Mouse (Mus musculus) midbrain, embryonic 15.5 days (tissue): Measurements from ENCODE around the gene Bach1. TPM values are rescaled to one million over a fixed set of nuclear protein-coding genes. Genes with fewer than 3 reads are reported as not detected.

ENCODE experiments used
- ATAC-seq: fragments of 200-750 bp; cut with Nextera tagmentation; replicated peaks from 2 replicates; pipeline ENCODE4 v1.8.0; 2017; ENCODE audit warnings: moderate TSS enrichment
- H3K27ac ChIP-seq: fragments of 300-500 bp; sonication (generic); 2 replicates; pipeline ENCODE4 v1.5.1; 2015; ENCODE audit warnings: mild to moderate bottlenecking, inconsistent platforms
- H3K27me3 ChIP-seq: fragments of 300-500 bp; sonication (generic); replicated peaks from 2 replicates; pipeline ENCODE4 v1.6.1; 2015; ENCODE audit warnings: inconsistent platforms
- H3K36me3 ChIP-seq: fragments of 300-500 bp; sonication (generic); replicated peaks from 2 replicates; pipeline ENCODE4 v1.6.1; 2015; ENCODE audit warnings: inconsistent platforms
- H3K4me1 ChIP-seq: fragments of 300-500 bp; sonication (generic); 2 replicates; pipeline ENCODE4 v1.6.1; 2015; ENCODE audit warnings: inconsistent platforms
- H3K4me2 ChIP-seq: fragments of 300-500 bp; sonication (generic); 2 replicates; pipeline ENCODE4 v1.6.1; 2015; ENCODE audit warnings: inconsistent platforms, mild to moderate bottlenecking, moderate library complexity
- H3K4me3 ChIP-seq: fragments of 300-500 bp; sonication (generic); 2 replicates; pipeline ENCODE4 v1.5.1; 2015; ENCODE audit warnings: mild to moderate bottlenecking, inconsistent platforms
- H3K9ac ChIP-seq: fragments of 300-500 bp; sonication (generic); 2 replicates; pipeline ENCODE4 v1.6.1; 2015; ENCODE audit warnings: mild to moderate bottlenecking, inconsistent platforms
- H3K9me3 ChIP-seq: fragments of 300-500 bp; sonication (generic); 2 replicates; pipeline ENCODE4 v1.6.1; 2016; ENCODE audit warnings: inconsistent platforms
- WGBS: fragments of 180-500 bp; shearing (Covaris S2); methylation state at CpG from one replicate; pipeline ENCODE4 v1.1.7; 2015; ENCODE audit warnings: mixed read lengths; 5-methylcytosine and 5-hydroxymethylcytosine counted together
- polyA plus RNA-seq: library from polyadenylated mRNA; unstranded; fragments of >200 nt; fragmentation: Nextera tagmentation; extraction: Ambion mirVana; gene quantifications from 2 replicates; pipeline ENCODE4 v1.2.1, GENCODE M21; 2015

The Bach1 gene
- 21.3 and 22.0 TPM in 2 replicates for polyA plus RNA-seq

GRCm38 (mm10) chr16:87698692-87699305, at the start of gene Bach1:
Gene Bach1 (plus strand): TSS chr16:87698945.
- peak within 1 kb of the TSS; percentile 82 for H3K27ac ChIP-seq
- peak within 1 kb of the TSS; percentile 79 for H3K4me2 ChIP-seq
- under 1% methylated on average over 82 of the region's 84 CpGs for WGBS
- H3K4me1 ChIP-seq = peaks cover 36% of the 10 kb centered on the region
- H3K4me3 ChIP-seq = peak within 1 kb of the TSS; percentile 58
- ATAC-seq = peak; percentile 93
- no peaks in the 10 kb centered on the region for H3K9me3 ChIP-seq
- no peaks in the 10 kb centered on the region for H3K36me3 ChIP-seq
- H3K27me3 ChIP-seq = no peaks in the 10 kb centered on the region
- peak within 1 kb of the TSS; percentile 63 for H3K9ac ChIP-seq

- Histone ChIP-seq H3K27me3 (no peaks in the 10 kb centered on the region), H3K4me1 (no peaks in the 10 kb centered on the region), H3K4me3 (no peak overlapping the region), H3K9me3 (no peaks in the 10 kb centered on the region), H3K4me2 (no peak overlapping the region), H3K27ac (no peak overlapping the region), H3K36me3 (no peaks in the 10 kb centered on the region), H3K9ac (no peak overlapping the region)
- 62% methylated on average over 8 of the region's 8 CpGs for WGBS
- no peak for ATAC-seq
Observed at GRCm38 (mm10) chr16:87652344-87652743, 46.4 kb upstream of the Bach1 start.

GRCm38 (mm10) chr16:87652924-87653323, 45.8 kb upstream of the Bach1 start:
- H3K27me3 ChIP-seq = no peaks in the 10 kb centered on the region
- H3K36me3 ChIP-seq = no peaks in the 10 kb centered on the region
- ATAC-seq = no peak
- 92% methylated on average over 13 of the region's 13 CpGs for WGBS
- H3K27ac ChIP-seq = no peak overlapping the region
- H3K4me3 ChIP-seq = no peak overlapping the region
- H3K9ac ChIP-seq = no peak overlapping the region
- no peaks in the 10 kb centered on the region for H3K4me1 ChIP-seq
- no peaks in the 10 kb centered on the region for H3K9me3 ChIP-seq
- no peak overlapping the region for H3K4me2 ChIP-seq

- WGBS = 80% methylated on average over 11 of the region's 11 CpGs
Observed at GRCm38 (mm10) chr16:87654016-87654575, 44.6 kb upstream of the Bach1 start.

GRCm38 (mm10) chr16:87655005-87655404, 43.7 kb upstream of the Bach1 start:
- no peak overlapping the region for H3K4me3 ChIP-seq
- no peak overlapping the region for H3K4me2 ChIP-seq
- WGBS = 82% methylated on average over 5 of the region's 5 CpGs
- H3K9me3 ChIP-seq = no peaks in the 10 kb centered on the region
- no peak overlapping the region for H3K27ac ChIP-seq
- no peak overlapping the region for H3K9ac ChIP-seq
- H3K4me1 ChIP-seq = no peaks in the 10 kb centered on the region
- H3K36me3 ChIP-seq = no peaks in the 10 kb centered on the region
- no peak for ATAC-seq
- H3K27me3 ChIP-seq = no peaks in the 10 kb centered on the region

More at GRCm38 (mm10) chr16:87654016-87654575, 44.6 kb upstream of the Bach1 start:
- no peaks in the 10 kb centered on the region for H3K27me3 ChIP-seq
- H3K4me2 ChIP-seq = no peak overlapping the region
- no peak overlapping the region for H3K27ac ChIP-seq
- H3K36me3 ChIP-seq = no peaks in the 10 kb centered on the region
- ATAC-seq = no peak
- no peaks in the 10 kb centered on the region for H3K9me3 ChIP-seq
- H3K9ac ChIP-seq = no peak overlapping the region
- H3K4me1 ChIP-seq = no peaks in the 10 kb centered on the region
- no peak overlapping the region for H3K4me3 ChIP-seq

GRCm38 (mm10) chr16:87655579-87655978, 43.2 kb upstream of the Bach1 start:
- H3K4me1 ChIP-seq = no peaks in the 10 kb centered on the region
- H3K4me3 ChIP-seq = no peak overlapping the region
- WGBS = 89% methylated on average over 9 of the region's 9 CpGs
- H3K36me3 ChIP-seq = no peaks in the 10 kb centered on the region
- H3K9me3 ChIP-seq = no peaks in the 10 kb centered on the region
- H3K9ac ChIP-seq = no peak overlapping the region
- no peak overlapping the region for H3K4me2 ChIP-seq
- no peak overlapping the region for H3K27ac ChIP-seq
- no peaks in the 10 kb centered on the region for H3K27me3 ChIP-seq
- no peak for ATAC-seq

- Histone ChIP-seq H3K9ac (no peak overlapping the region), H3K4me3 (no peak overlapping the region), H3K4me2 (no peak overlapping the region), H3K27me3 (no peaks in the 10 kb centered on the region), H3K36me3 (no peaks in the 10 kb centered on the region), H3K9me3 (no peaks in the 10 kb centered on the region), H3K27ac (no peak overlapping the region), H3K4me1 (no peaks in the 10 kb centered on the region)
- ATAC-seq = no peak
- WGBS = 87% methylated on average over 4 of the region's 4 CpGs
Observed at GRCm38 (mm10) chr16:87656771-87657170, 42.0 kb upstream of the Bach1 start.

GRCm38 (mm10) chr16:87657291-87657690, 41.5 kb upstream of the Bach1 start:
- H3K4me2 ChIP-seq = no peak overlapping the region
- H3K4me1 ChIP-seq = no peaks in the 10 kb centered on the region
- 95% methylated on average over 9 of the region's 9 CpGs for WGBS
- no peak overlapping the region for H3K4me3 ChIP-seq
- no peaks in the 10 kb centered on the region for H3K9me3 ChIP-seq
- no peak overlapping the region for H3K27ac ChIP-seq
- H3K9ac ChIP-seq = no peak overlapping the region
- no peaks in the 10 kb centered on the region for H3K36me3 ChIP-seq
- no peaks in the 10 kb centered on the region for H3K27me3 ChIP-seq
- ATAC-seq = no peak

GRCm38 (mm10) chr16:87661024-87661471, 37.7 kb upstream of the Bach1 start:
- Histone ChIP-seq H3K4me3 (no peak overlapping the region), H3K4me2 (no peak overlapping the region), H3K27ac (no peak overlapping the region), H3K36me3 (no peaks in the 10 kb centered on the region), H3K9ac (no peak overlapping the region), H3K4me1 (no peaks in the 10 kb centered on the region), H3K27me3 (no peaks in the 10 kb centered on the region), H3K9me3 (no peaks in the 10 kb centered on the region)
- 83% methylated on average over 12 of the region's 12 CpGs for WGBS
- ATAC-seq = no peak

GRCm38 (mm10) chr16:87661636-87662035, 37.1 kb upstream of the Bach1 start:
- Histone ChIP-seq H3K36me3 (no peaks in the 10 kb centered on the region), H3K9ac (no peak overlapping the region), H3K4me1 (no peaks in the 10 kb centered on the region), H3K27me3 (no peaks in the 10 kb centered on the region), H3K4me2 (no peak overlapping the region), H3K4me3 (no peak overlapping the region), H3K9me3 (no peaks in the 10 kb centered on the region), H3K27ac (no peak overlapping the region)
- WGBS = 91% methylated on average over 8 of the region's 8 CpGs
- no peak for ATAC-seq

GRCm38 (mm10) chr16:87662528-87662927, 36.2 kb upstream of the Bach1 start:
- no peak overlapping the region for H3K4me2 ChIP-seq
- H3K4me1 ChIP-seq = no peaks in the 10 kb centered on the region
- no peak overlapping the region for H3K27ac ChIP-seq
- H3K27me3 ChIP-seq = no peaks in the 10 kb centered on the region
- ATAC-seq = no peak
- 84% methylated on average over 2 of the region's 2 CpGs for WGBS
- no peaks in the 10 kb centered on the region for H3K36me3 ChIP-seq
- H3K4me3 ChIP-seq = no peak overlapping the region
- H3K9me3 ChIP-seq = no peaks in the 10 kb centered on the region
- H3K9ac ChIP-seq = no peak overlapping the region

- ATAC-seq = no peak
- no peak overlapping the region for H3K4me2 ChIP-seq
- no peak overlapping the region for H3K9ac ChIP-seq
- no peaks in the 10 kb centered on the region for H3K4me1 ChIP-seq
- H3K27ac ChIP-seq = no peak overlapping the region
- H3K27me3 ChIP-seq = no peaks in the 10 kb centered on the region
- 85% methylated on average over 6 of the region's 6 CpGs for WGBS
- no peaks in the 10 kb centered on the region for H3K36me3 ChIP-seq
- no peak overlapping the region for H3K4me3 ChIP-seq
- H3K9me3 ChIP-seq = no peaks in the 10 kb centered on the region
Observed at GRCm38 (mm10) chr16:87663890-87664289, 34.9 kb upstream of the Bach1 start.

- H3K36me3 ChIP-seq = no peaks in the 10 kb centered on the region
- no peak overlapping the region for H3K9ac ChIP-seq
- no peaks in the 10 kb centered on the region for H3K27me3 ChIP-seq
- H3K9me3 ChIP-seq = no peaks in the 10 kb centered on the region
- H3K4me2 ChIP-seq = no peak overlapping the region
- H3K4me1 ChIP-seq = no peaks in the 10 kb centered on the region
- ATAC-seq = no peak
- 61% methylated on average over 9 of the region's 9 CpGs for WGBS
- H3K4me3 ChIP-seq = no peak overlapping the region
- no peak overlapping the region for H3K27ac ChIP-seq
Observed at GRCm38 (mm10) chr16:87665246-87665645, 33.5 kb upstream of the Bach1 start.
